Mouse (Mus musculus) heart, postnatal 0 days (tissue): ENCODE measurements around the gene Rnls.

Source experiments
- CTCF ChIP-seq: IDR thresholded peaks from 2 replicates; pipeline ENCODE4 v1.5.1; 2016; ENCODE audit warnings: antibody characterized with exemption, control low read depth, low read depth
- EP300 ChIP-seq: IDR thresholded peaks from 2 replicates; pipeline ENCODE4 v1.6.1; 2016; ENCODE audit warnings: antibody characterized with exemption, low read depth

GRCm38 (mm10) chr19:33231303-33231702, 160.8 kb downstream of the Rnls start:
- no peak for TF ChIP-seq CTCF
- no peak for TF ChIP-seq EP300
